Mouse (Mus musculus) forebrain, embryonic 14.5 days (tissue): Measurements from ENCODE around the gene Casz1. TPM values are rescaled to one million over a fixed set of nuclear protein-coding genes. Genes with fewer than 3 reads are reported as not detected.
A peak's percentile ranks its signal among the peaks of the same experiment; 100 is the strongest.

Experiments
- ATAC-seq: fragments of 200-750 bp; cut with Nextera tagmentation; 2 replicates; pipeline ENCODE4 v1.8.0; 2017; ENCODE audit warnings: mild to moderate bottlenecking, moderate library complexity
- DNase-seq: peaks from one replicate; pipeline ENCODE4 v3.0.0-alpha.2; 2015; ENCODE audit warnings: low spot score
- H3K27ac ChIP-seq: fragments of 300-500 bp; sonication (generic); 2 replicates; pipeline ENCODE4 v1.5.1; 2014; ENCODE audit warnings: low read depth, mild to moderate bottlenecking, control low read depth, low read length, moderate library complexity
- H3K27me3 ChIP-seq: fragments of 300-500 bp; sonication (generic); replicated peaks from 2 replicates; pipeline ENCODE4 v1.6.1; 2014; ENCODE audit warnings: low read length, control low read depth, mixed read lengths; ENCODE audit not compliant: control insufficient read depth, insufficient read depth
- H3K36me3 ChIP-seq: fragments of 300-500 bp; sonication (generic); 2 replicates; pipeline ENCODE4 v1.6.1; 2014; ENCODE audit warnings: low read length, control low read depth; ENCODE audit not compliant: control insufficient read depth, insufficient read depth
- H3K4me1 ChIP-seq: fragments of 300-500 bp; sonication (generic); 2 replicates; pipeline ENCODE4 v1.6.1; 2014; ENCODE audit warnings: antibody characterized with exemption, low read length, control low read depth; ENCODE audit not compliant: control insufficient read depth, insufficient read depth
- H3K4me2 ChIP-seq: fragments of 300-500 bp; sonication (generic); 2 replicates; pipeline ENCODE4 v1.6.1; 2014; ENCODE audit warnings: mild to moderate bottlenecking, control low read depth, low read length
- H3K4me3 ChIP-seq: fragments of 300-500 bp; sonication (generic); 2 replicates; pipeline ENCODE4 v1.5.1; 2014; ENCODE audit warnings: low read depth, low read length, control low read depth
- H3K9ac ChIP-seq: fragments of 300-500 bp; sonication (generic); 2 replicates; pipeline ENCODE4 v1.6.1; 2014; ENCODE audit warnings: mild to moderate bottlenecking, low read length, control low read depth, moderate library complexity
- H3K9me3 ChIP-seq: fragments of 300-500 bp; sonication (generic); replicated peaks from 2 replicates; pipeline ENCODE4 v1.6.1; 2016; ENCODE audit warnings: low read length, control low read depth, mixed read lengths; ENCODE audit not compliant: control insufficient read depth
- WGBS: fragments of 180-500 bp; shearing (Covaris S2); extraction: QIAGEN DNeasy Blood & Tissue Kit; methylation state at CpG from one replicate; pipeline ENCODE4 v1.1.7; 2014; 5-methylcytosine and 5-hydroxymethylcytosine counted together
- polyA plus RNA-seq: library from polyadenylated mRNA; unstranded; fragments of >200 nt; fragmentation: Nextera tagmentation; extraction: Ambion mirVana; gene quantifications from 2 replicates; pipeline ENCODE4 v1.2.1, GENCODE M21; 2014

The Casz1 gene
- polyA plus RNA-seq, 1 experiment from 2014 or later = 0.57 TPM

- H3K4me1 ChIP-seq = peaks cover 35% of the 10 kb centered on the region
- H3K4me2 ChIP-seq = peak overlapping the region; percentile 99
- peak overlapping the region; percentile 48 for H3K4me3 ChIP-seq
- H3K9ac ChIP-seq = 0 out of 2 replicates have a peak overlapping the region, but pooled peaks have one; percentile 25
- DNase-seq (peak; percentile 58), ATAC-seq (peak; percentile 7; the same call in 1 of the 2 replicates)
- no peaks in the 10 kb centered on the region for H3K9me3 ChIP-seq
- WGBS = 0% methylated on average over 16 of the region's 26 CpGs
- H3K27ac ChIP-seq = no peak overlapping the region
- peaks cover 65% of the 10 kb centered on the region for H3K27me3 ChIP-seq
- H3K36me3 ChIP-seq = no peaks in the 10 kb centered on the region
These were observed 2.6 kb downstream of the Casz1 start for GRCm38 (mm10) chr4:148806836-148807235.

DNA sequence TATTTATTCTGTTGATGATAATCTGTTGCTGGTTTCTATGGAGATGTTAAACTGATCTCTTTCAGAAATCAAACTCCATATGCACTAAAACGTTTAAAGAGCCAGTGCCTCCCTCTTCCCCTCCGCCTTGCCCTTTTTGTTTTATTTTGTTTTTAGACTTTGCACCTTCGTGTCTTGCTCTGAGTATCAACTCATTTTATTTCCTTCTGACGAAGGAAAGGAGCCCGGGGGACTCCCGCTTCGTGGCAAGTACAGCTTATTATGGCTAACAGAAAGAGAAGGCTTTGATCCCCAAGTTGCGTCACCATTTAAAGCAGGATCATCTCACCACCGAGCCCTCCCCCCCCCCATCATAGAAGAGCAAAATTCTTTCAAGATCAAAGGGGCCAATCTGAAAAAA, 3.2 kb downstream of the Casz1 start:
- DNase-seq (no peak), ATAC-seq (no peak)
- Histone ChIP-seq H3K4me3 (no peak overlapping the region; the same call in 1 of the 2 replicates), H3K4me1 (peaks cover 41% of the 10 kb centered on the region), H3K9me3 (no peaks in the 10 kb centered on the region), H3K4me2 (peak overlapping the region; percentile 99; the same call in 1 of the 2 replicates), H3K9ac (no peak overlapping the region), H3K36me3 (no peaks in the 10 kb centered on the region), H3K27ac (no peak overlapping the region), H3K27me3 (peaks cover 67% of the 10 kb centered on the region)
- under 1% methylated on average over 9 of the region's 9 CpGs for WGBS

DNA sequence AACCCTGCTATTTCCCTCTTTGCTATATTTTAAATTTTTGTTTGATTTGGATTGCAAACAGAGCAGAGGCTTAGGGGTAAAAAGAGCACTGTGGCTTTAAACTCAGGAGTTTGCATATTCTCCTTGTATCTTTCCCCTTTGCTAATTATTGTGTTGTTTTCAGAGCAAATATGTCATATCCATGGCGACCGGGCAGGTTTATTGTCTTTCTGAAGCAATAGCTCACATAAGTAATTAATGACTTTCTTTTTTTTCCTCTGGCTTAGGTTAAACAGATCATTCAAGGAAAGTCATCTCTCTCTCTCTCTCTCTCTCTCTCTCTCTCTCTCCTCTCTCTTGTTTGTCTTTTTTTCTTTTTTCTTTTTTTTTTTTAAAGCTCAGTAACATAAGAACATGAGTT, 4.6 kb downstream of the Casz1 start:
- peaks cover 38% of the 10 kb centered on the region for H3K4me1 ChIP-seq
- H3K9me3 ChIP-seq = no peaks in the 10 kb centered on the region
- WGBS = 7% methylated on average over 2 of the region's 2 CpGs
- no peak for ATAC-seq
- H3K27ac ChIP-seq = no peak overlapping the region
- DNase-seq = no peak
- peaks cover 65% of the 10 kb centered on the region for H3K27me3 ChIP-seq
- no peak overlapping the region for H3K4me3 ChIP-seq
- H3K36me3 ChIP-seq = no peaks in the 10 kb centered on the region
- no peak overlapping the region for H3K9ac ChIP-seq
- H3K4me2 ChIP-seq = no peak overlapping the region

GRCm38 (mm10) chr4:148810706-148811105, 6.5 kb downstream of the Casz1 start:
- Histone ChIP-seq H3K9ac (no peak overlapping the region), H3K4me1 (peaks cover 24% of the 10 kb centered on the region), H3K36me3 (no peaks in the 10 kb centered on the region), H3K27me3 (peaks cover 53% of the 10 kb centered on the region), H3K27ac (no peak overlapping the region), H3K4me3 (no peak overlapping the region), H3K4me2 (no peak overlapping the region), H3K9me3 (no peaks in the 10 kb centered on the region)
- ATAC-seq (no peak), DNase-seq (no peak)
- WGBS = 37% methylated on average over 9 of the region's 9 CpGs

GRCm38 (mm10) chr4:148811940-148812339, 7.7 kb downstream of the Casz1 start:
- peak; percentile 82 for DNase-seq
- Histone ChIP-seq H3K4me1 (peaks cover 24% of the 10 kb centered on the region), H3K27me3 (peaks cover 41% of the 10 kb centered on the region), H3K27ac (no peak overlapping the region), H3K9ac (peak overlapping the region; percentile 45), H3K4me3 (no peak overlapping the region), H3K36me3 (no peaks in the 10 kb centered on the region), H3K4me2 (no peak overlapping the region), H3K9me3 (no peaks in the 10 kb centered on the region)
- peak; percentile 77 for ATAC-seq
- WGBS = 9% methylated on average over 10 of the region's 10 CpGs

DNA sequence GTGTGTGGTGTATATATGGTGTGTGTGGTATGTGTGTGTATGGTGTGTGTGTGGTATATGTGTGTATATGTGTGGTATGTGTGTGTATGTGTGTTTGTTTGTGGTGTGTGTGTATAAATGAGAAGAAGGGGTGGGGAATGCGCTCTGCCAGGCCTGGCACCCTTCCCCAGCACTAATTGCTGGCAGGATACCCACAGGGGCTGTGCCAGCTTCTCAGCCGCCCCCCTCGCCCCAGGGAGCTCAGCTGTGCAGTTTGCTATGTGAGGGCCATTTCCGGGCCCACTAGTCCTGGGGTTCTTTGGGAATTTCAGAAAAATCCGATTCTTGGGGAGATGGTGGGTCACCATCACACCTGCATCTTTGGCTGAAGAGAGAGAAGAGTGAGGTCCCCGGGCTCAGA, 9.0 kb downstream of the Casz1 start:
- H3K9me3 ChIP-seq = no peaks in the 10 kb centered on the region
- peaks cover 33% of the 10 kb centered on the region for H3K27me3 ChIP-seq
- H3K4me2 ChIP-seq = no peak overlapping the region
- no peak overlapping the region for H3K4me3 ChIP-seq
- peak; percentile 56; the same call in 1 of the 2 replicates for ATAC-seq
- H3K27ac ChIP-seq = no peak overlapping the region
- WGBS = 53% methylated on average over 6 of the region's 6 CpGs
- peak; percentile 72 for DNase-seq
- H3K36me3 ChIP-seq = no peaks in the 10 kb centered on the region
- H3K4me1 ChIP-seq = peaks cover 21% of the 10 kb centered on the region
- no peak overlapping the region for H3K9ac ChIP-seq

DNA sequence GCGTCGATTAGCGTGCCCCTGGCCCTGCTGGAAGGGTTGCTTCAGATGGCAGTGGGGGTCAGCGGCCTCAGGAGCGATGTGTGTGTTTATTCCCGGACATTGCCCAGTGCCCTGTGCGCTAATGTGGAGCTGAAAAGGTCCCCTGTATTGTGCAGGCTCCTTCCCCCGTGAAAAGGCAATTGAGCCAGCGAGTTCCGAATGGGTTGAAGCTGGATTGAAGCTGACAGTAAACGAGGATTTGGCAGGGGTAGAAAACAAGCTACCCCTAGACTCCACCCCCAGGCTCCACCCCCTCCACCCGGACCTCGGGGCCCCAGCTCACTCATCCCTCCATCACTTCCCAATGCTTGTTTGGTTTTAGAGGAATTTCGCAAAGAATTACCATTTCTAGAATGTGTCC, 12.3 kb downstream of the Casz1 start:
- DNase-seq (no peak), ATAC-seq (no peak)
- peaks cover 5% of the 10 kb centered on the region for H3K27me3 ChIP-seq
- 3% methylated on average over 14 of the region's 14 CpGs for WGBS
- no peak overlapping the region for H3K27ac ChIP-seq
- H3K4me1 ChIP-seq = peaks cover 17% of the 10 kb centered on the region
- no peaks in the 10 kb centered on the region for H3K36me3 ChIP-seq
- H3K4me3 ChIP-seq = no peak overlapping the region
- H3K9me3 ChIP-seq = no peaks in the 10 kb centered on the region
- 0 out of 2 replicates have a peak overlapping the region, but pooled peaks have one; percentile 22 for H3K9ac ChIP-seq
- peak overlapping the region; percentile 10; the same call in 1 of the 2 replicates for H3K4me2 ChIP-seq

- DNase-seq (no peak), ATAC-seq (no peak)
- Histone ChIP-seq H3K4me3 (no peak overlapping the region), H3K9me3 (no peaks in the 10 kb centered on the region), H3K4me1 (peaks cover 8% of the 10 kb centered on the region; the same call in 1 of the 2 replicates), H3K27ac (no peak overlapping the region), H3K9ac (no peak overlapping the region), H3K4me2 (no peak overlapping the region), H3K27me3 (no peaks in the 10 kb centered on the region; the same call in none of the 2 replicates), H3K36me3 (no peaks in the 10 kb centered on the region)
- 92% methylated on average over 12 of the region's 12 CpGs for WGBS
These were observed 13.9 kb downstream of the Casz1 start for GRCm38 (mm10) chr4:148818161-148818560.

DNA sequence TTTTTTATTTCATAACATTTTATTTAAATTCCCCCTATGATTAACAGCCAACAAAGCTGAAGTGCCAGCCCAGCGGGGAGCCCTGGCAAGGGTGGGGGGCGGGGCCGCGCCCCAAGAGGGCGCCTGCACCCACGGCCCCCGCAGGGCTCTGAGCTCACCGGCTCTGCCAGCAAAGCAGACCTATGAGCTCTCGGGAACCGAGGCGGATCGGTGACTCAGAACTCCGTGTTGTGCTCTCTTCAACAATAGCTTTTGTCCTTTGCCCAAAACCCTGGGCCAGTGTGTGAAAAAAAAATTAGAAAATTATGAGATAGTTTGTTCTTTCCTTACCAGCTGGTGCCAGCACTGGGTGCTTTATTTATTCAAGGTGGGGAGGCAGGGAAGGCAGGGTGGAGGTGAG, 15.9 kb downstream of the Casz1 start:
- no peaks in the 10 kb centered on the region for H3K9me3 ChIP-seq
- ATAC-seq (no peak), DNase-seq (no peak)
- H3K27me3 ChIP-seq = no peaks in the 10 kb centered on the region; the same call in 1 of the 2 replicates
- H3K4me3 ChIP-seq = no peak overlapping the region
- no peak overlapping the region for H3K4me2 ChIP-seq
- H3K9ac ChIP-seq = no peak overlapping the region
- H3K4me1 ChIP-seq = peaks cover 11% of the 10 kb centered on the region; the same call in 1 of the 2 replicates
- no peaks in the 10 kb centered on the region for H3K36me3 ChIP-seq
- WGBS = 54% methylated on average over 13 of the region's 13 CpGs
- no peak overlapping the region for H3K27ac ChIP-seq
